Mouse (Mus musculus): ENCODE results near the gene BC005561. TPM values are rescaled to one million over a fixed set of nuclear protein-coding genes. Genes with fewer than 3 reads are reported as not detected.

Gene BC005561
- 3.7 and 4.0 TPM in 2 replicates for polyA plus RNA-seq (2012; rRNA removed)

DNA sequence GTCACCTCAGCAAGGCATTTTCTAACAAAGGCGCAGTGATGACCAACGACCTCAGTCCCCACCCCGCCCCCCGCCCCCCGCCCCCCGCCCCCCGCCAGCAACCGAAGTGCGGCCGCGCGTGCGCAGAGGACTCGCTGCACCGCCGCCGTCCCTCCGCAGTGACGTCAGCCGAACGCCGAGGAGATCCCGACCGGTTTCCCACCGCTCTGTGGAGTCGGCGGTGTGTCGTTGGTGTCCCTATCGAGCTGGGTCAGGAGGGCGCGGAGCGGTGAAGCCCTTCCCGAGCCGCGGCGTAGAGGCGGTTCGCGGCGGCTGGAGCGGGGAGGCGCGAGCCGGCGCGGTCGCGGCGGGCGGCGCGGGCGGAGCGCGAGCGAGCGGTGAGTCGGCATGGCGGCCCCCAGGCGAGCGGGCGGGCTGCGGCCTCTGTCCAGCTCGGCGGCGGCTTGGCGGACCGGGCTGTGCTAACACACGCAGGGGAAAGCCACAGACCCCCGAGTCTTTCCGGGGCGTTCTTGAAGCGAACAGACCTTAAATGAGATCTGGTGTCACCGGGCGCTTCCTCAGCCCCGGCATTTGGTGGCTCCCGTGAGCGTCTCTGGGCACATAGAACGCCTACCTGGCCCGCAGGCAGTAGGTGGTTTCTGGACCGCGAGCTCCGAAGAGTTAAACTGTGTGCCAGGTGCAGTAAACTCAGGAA is at the start of gene BC005561:
TSS of gene BC005561 (plus strand) at position 158 of the 697 bp plus-strand sequence.
- TF ChIP-seq CTCF (IDR thresholded peaks at IDR 0.05; ENCODE audit: borderline replicate concordance, extremely low read depth, insufficient read depth, insufficient read length) (no peak), POLR2A (IDR thresholded peaks at IDR 0.05; ENCODE audit: borderline replicate concordance, extremely low read depth, insufficient read depth, insufficient read length, poor library complexity, severe bottlenecking) (peak; percentile 47; the same call in 1 of the 2 replicates)
- DNase-seq (ENCODE audit: low read depth), result peak; percentile 93

GRCm38 (mm10) chr5:104458832-104459705 is 49.1 kb upstream of the BC005561 start, which contains the start of gene Pkd2:
Gene Pkd2, plus strand, starts transcription at chr5:104459450.
- TF ChIP-seq CTCF (IDR thresholded peaks at IDR 0.05; ENCODE audit: borderline replicate concordance, extremely low read depth, insufficient read depth, insufficient read length) (no peak), POLR2A (IDR thresholded peaks at IDR 0.05; ENCODE audit: borderline replicate concordance, extremely low read depth, insufficient read depth, insufficient read length, poor library complexity, severe bottlenecking) (peak; percentile 66; the same call in 1 of the 2 replicates)
- peak; percentile 85 for DNase-seq (ENCODE audit: low read depth)

GRCm38 (mm10) chr5:104459706-104460455 is 48.3 kb upstream of the BC005561 start:
- no peak for TF ChIP-seq POLR2A (IDR thresholded peaks at IDR 0.05; ENCODE audit: borderline replicate concordance, extremely low read depth, insufficient read depth, insufficient read length, poor library complexity, severe bottlenecking)
- TF ChIP-seq CTCF (IDR thresholded peaks at IDR 0.05; ENCODE audit: borderline replicate concordance, extremely low read depth, insufficient read depth, insufficient read length), result no peak

GRCm38 (mm10) chr5:104460456-104460838 is 47.7 kb upstream of the BC005561 start:
- no peak for DNase-seq (ENCODE audit: low read depth)
- TF ChIP-seq CTCF (IDR thresholded peaks at IDR 0.05; ENCODE audit: borderline replicate concordance, extremely low read depth, insufficient read depth, insufficient read length) (no peak), POLR2A (IDR thresholded peaks at IDR 0.05; ENCODE audit: borderline replicate concordance, extremely low read depth, insufficient read depth, insufficient read length, poor library complexity, severe bottlenecking) (no peak)

More at GRCm38 (mm10) chr5:104459706-104460455, 48.3 kb upstream of the BC005561 start:
- DNase-seq (ENCODE audit: low read depth), result peak; percentile 81

- DNase-seq (ENCODE audit: low read depth), result peak; percentile 32
These were observed 47.3 kb upstream of the BC005561 start for GRCm38 (mm10) chr5:104460856-104461255.

GRCm38 (mm10) chr5:104465279-104465678 is 42.9 kb upstream of the BC005561 start:
- TF ChIP-seq CTCF (IDR thresholded peaks at IDR 0.05; ENCODE audit: borderline replicate concordance, extremely low read depth, insufficient read depth, insufficient read length) (no peak), POLR2A (IDR thresholded peaks at IDR 0.05; ENCODE audit: borderline replicate concordance, extremely low read depth, insufficient read depth, insufficient read length, poor library complexity, severe bottlenecking) (no peak)
- DNase-seq (ENCODE audit: low read depth), result no peak

More at GRCm38 (mm10) chr5:104460856-104461255, 47.3 kb upstream of the BC005561 start:
- TF ChIP-seq CTCF (IDR thresholded peaks at IDR 0.05; ENCODE audit: borderline replicate concordance, extremely low read depth, insufficient read depth, insufficient read length) (no peak), POLR2A (IDR thresholded peaks at IDR 0.05; ENCODE audit: borderline replicate concordance, extremely low read depth, insufficient read depth, insufficient read length, poor library complexity, severe bottlenecking) (no peak)

- TF ChIP-seq CTCF (IDR thresholded peaks at IDR 0.05; ENCODE audit: borderline replicate concordance, extremely low read depth, insufficient read depth, insufficient read length), result no peak
- no peak for TF ChIP-seq POLR2A (IDR thresholded peaks at IDR 0.05; ENCODE audit: borderline replicate concordance, extremely low read depth, insufficient read depth, insufficient read length, poor library complexity, severe bottlenecking)
- DNase-seq (ENCODE audit: low read depth), result peak; percentile 24
These were observed 42.4 kb upstream of the BC005561 start for GRCm38 (mm10) chr5:104465731-104466130.

DNA sequence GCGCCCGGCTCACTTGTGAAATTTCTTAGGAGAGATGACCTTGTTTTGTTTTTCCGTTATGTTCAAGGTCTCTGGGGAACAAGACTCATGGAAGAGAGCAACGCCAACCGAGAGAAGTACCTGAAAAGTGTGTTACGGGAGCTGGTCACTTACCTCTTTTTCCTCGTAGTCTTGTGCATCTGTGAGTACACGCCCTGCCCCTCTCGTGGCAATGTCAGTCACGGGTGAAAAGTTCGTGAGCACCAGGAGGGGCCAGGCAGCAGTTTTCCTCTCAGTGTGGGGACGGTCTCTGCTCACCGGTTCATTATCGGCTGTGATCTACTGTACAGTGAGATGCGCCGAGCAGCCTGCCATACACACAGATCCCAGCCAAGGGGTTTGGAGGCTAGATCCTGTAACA is 41.3 kb upstream of the BC005561 start:
- TF ChIP-seq POLR2A (IDR thresholded peaks at IDR 0.05; ENCODE audit: borderline replicate concordance, extremely low read depth, insufficient read depth, insufficient read length, poor library complexity, severe bottlenecking), result no peak
- TF ChIP-seq CTCF (IDR thresholded peaks at IDR 0.05; ENCODE audit: borderline replicate concordance, extremely low read depth, insufficient read depth, insufficient read length), result no peak
- DNase-seq (ENCODE audit: low read depth), result no peak

DNA sequence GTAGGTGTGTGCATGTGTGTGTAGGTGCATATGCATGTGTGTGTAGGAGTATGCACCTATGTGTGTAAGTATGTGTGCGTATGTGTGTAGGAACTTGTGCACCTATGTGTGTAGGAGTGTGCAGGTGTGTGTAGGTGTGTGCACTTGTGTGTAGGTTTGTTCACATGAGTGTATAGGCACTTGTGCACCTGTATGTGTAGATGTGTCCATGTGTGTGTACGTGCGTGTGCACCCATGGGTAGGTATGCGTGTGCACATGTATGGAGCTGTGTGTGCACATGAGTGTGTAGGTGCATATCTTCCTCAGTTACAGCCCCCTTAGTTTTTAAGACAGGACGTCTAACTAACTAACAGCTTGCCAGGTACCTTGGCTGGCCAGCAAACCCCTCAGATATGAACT is 39.6 kb upstream of the BC005561 start:
- DNase-seq (ENCODE audit: low read depth), result no peak
- TF ChIP-seq POLR2A (IDR thresholded peaks at IDR 0.05; ENCODE audit: borderline replicate concordance, extremely low read depth, insufficient read depth, insufficient read length, poor library complexity, severe bottlenecking) (no peak), CTCF (IDR thresholded peaks at IDR 0.05; ENCODE audit: borderline replicate concordance, extremely low read depth, insufficient read depth, insufficient read length) (no peak)

- TF ChIP-seq POLR2A (IDR thresholded peaks at IDR 0.05; ENCODE audit: borderline replicate concordance, extremely low read depth, insufficient read depth, insufficient read length, poor library complexity, severe bottlenecking) (no peak), CTCF (IDR thresholded peaks at IDR 0.05; ENCODE audit: borderline replicate concordance, extremely low read depth, insufficient read depth, insufficient read length) (no peak)
- peak; percentile 52 for DNase-seq (ENCODE audit: low read depth)
These were observed 37.2 kb upstream of the BC005561 start for GRCm38 (mm10) chr5:104470981-104471391.

All from brain, embryonic 14.5 days (tissue).